Mouse (Mus musculus): Measurements from ENCODE around the gene Cadm4. TPM values are rescaled to one million over a fixed set of nuclear protein-coding genes. Genes with fewer than 3 reads are reported as not detected.
A peak's percentile ranks its signal among the peaks of the same experiment; 100 is the strongest.
"Not testable (repeated sequence)": the region's sequence is repeated elsewhere in the genome, so short reads cannot be mapped to it uniquely, and the experiment has no call there.

Gene Cadm4
- polyA plus RNA-seq, 1 experiment from 2014 or later, result 12.6 TPM

- Histone ChIP-seq H3K4me1 (replicated peaks; ENCODE audit: control insufficient read depth, insufficient read depth, low read length) (peaks cover 4% of the 10 kb centered on the region), H3K36me3 (ENCODE audit: control insufficient read depth, insufficient read depth, low read length) (no peaks in the 10 kb centered on the region; the same call in 1 of the 2 replicates), H3K9me3 (ENCODE audit: control insufficient read depth, low read length) (no peaks in the 10 kb centered on the region), H3K27ac (ENCODE audit: low read depth, low read length) (peak overlapping the region; percentile 100), H3K4me2 (replicated peaks; ENCODE audit: low read depth, low read length) (peak overlapping the region; percentile 83), H3K27me3 (ENCODE audit: control insufficient read depth, insufficient read depth, low read length) (no peaks in the 10 kb centered on the region), H3K9ac (ENCODE audit: low read depth, low read length) (peak overlapping the region; percentile 93), H3K4me3 (ENCODE audit: low read depth, low read length) (peak overlapping the region; percentile 67)
- peak; percentile 22 for ATAC-seq (ENCODE audit: low FRiP score)
- no peak for DNase-seq (ENCODE audit: low spot score)
- 3% methylated on average over 20 of the region's 20 CpGs for WGBS
These were observed 25.9 kb downstream of the Cadm4 start for GRCm38 (mm10) chr7:24507726-24508114.

DNA sequence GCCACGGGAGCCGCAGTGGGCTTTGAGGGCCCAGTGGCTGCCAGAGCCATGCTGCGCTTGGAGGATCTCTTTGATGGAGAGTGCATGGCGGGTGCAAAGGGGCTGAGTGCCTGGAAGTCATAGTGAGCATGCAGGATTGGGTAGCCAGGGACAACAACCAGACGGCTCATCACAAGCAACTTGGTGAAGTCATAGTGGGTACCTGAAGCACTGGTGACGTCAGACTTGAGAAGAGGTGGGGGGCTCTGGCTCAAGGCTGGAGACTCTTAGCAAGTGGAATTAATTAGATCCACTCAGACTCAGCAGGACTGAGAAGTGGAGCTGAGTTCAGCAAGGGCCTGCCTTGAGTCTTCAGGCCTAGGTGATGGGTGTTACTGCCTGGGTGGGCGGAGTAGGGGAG lies 30.5 kb downstream of the Cadm4 start, which contains the start of gene AC161166.1:
Gene AC161166.1, minus strand, starts transcription at position 101 of the 400 bp plus-strand sequence.
- no peaks in the 10 kb centered on the region; the same call in 1 of the 2 replicates for H3K36me3 ChIP-seq (ENCODE audit: control insufficient read depth, insufficient read depth, low read length)
- no peaks in the 10 kb centered on the region for H3K9me3 ChIP-seq (ENCODE audit: control insufficient read depth, low read length)
- no peak for ATAC-seq (ENCODE audit: low FRiP score)
- H3K4me2 ChIP-seq (replicated peaks; ENCODE audit: low read depth, low read length), result no peak within 1 kb of the TSS
- no peak within 1 kb of the TSS for H3K27ac ChIP-seq (ENCODE audit: low read depth, low read length)
- no peaks in the 10 kb centered on the region for H3K27me3 ChIP-seq (ENCODE audit: control insufficient read depth, insufficient read depth, low read length)
- H3K4me1 ChIP-seq (replicated peaks; ENCODE audit: control insufficient read depth, insufficient read depth, low read length), result no peaks in the 10 kb centered on the region
- DNase-seq (ENCODE audit: low spot score), result no peak
- no peak within 1 kb of the TSS for H3K9ac ChIP-seq (ENCODE audit: low read depth, low read length)
- H3K4me3 ChIP-seq (ENCODE audit: low read depth, low read length), result no peak within 1 kb of the TSS
- 90% methylated on average over 7 of the region's 7 CpGs for WGBS

- H3K9ac ChIP-seq (ENCODE audit: low read depth, low read length); H3K36me3 ChIP-seq (ENCODE audit: control insufficient read depth, insufficient read depth, low read length); H3K27me3 ChIP-seq (ENCODE audit: control insufficient read depth, insufficient read depth, low read length); H3K4me1 ChIP-seq (replicated peaks; ENCODE audit: control insufficient read depth, insufficient read depth, low read length); H3K4me2 ChIP-seq (replicated peaks; ENCODE audit: low read depth, low read length); H3K9me3 ChIP-seq (ENCODE audit: control insufficient read depth, low read length); H3K4me3 ChIP-seq (ENCODE audit: low read depth, low read length); ATAC-seq (ENCODE audit: low FRiP score); H3K27ac ChIP-seq (ENCODE audit: low read depth, low read length): not testable (repeated sequence)
- peak; percentile 45 for DNase-seq (ENCODE audit: low spot score)
- 65% methylated on average over 8 of the region's 8 CpGs for WGBS
These were observed 34.5 kb downstream of the Cadm4 start for GRCm38 (mm10) chr7:24516319-24516718.

DNA sequence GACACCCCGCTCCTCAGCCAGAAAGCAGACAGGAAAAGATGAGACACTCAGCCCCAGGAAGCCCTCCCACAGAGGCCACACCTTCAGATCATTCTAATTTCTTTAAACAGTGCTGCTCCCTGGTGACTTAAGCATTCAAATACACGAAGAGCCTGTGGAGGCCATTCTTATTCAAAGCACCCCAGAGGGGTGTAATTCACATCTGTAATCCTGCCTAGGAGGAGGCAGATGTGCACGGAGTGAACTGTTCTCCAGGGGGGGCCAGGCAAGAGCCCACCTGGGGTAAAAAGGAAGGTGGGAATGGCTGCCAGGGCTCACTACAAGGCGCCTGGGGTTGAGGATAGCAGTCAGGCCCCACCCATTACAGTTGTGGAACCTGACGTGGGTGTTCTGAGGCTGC lies 35.3 kb downstream of the Cadm4 start:
- Histone ChIP-seq H3K4me3 (ENCODE audit: low read depth, low read length) (no peak overlapping the region), H3K9ac (ENCODE audit: low read depth, low read length) (no peak overlapping the region), H3K9me3 (ENCODE audit: control insufficient read depth, low read length) (no peaks in the 10 kb centered on the region), H3K4me1 (replicated peaks; ENCODE audit: control insufficient read depth, insufficient read depth, low read length) (no peaks in the 10 kb centered on the region), H3K27me3 (ENCODE audit: control insufficient read depth, insufficient read depth, low read length) (no peaks in the 10 kb centered on the region), H3K4me2 (replicated peaks; ENCODE audit: low read depth, low read length) (no peak overlapping the region), H3K27ac (ENCODE audit: low read depth, low read length) (no peak overlapping the region), H3K36me3 (ENCODE audit: control insufficient read depth, insufficient read depth, low read length) (no peaks in the 10 kb centered on the region; the same call in 1 of the 2 replicates)
- DNase-seq (ENCODE audit: low spot score) (no peak), ATAC-seq (ENCODE audit: low FRiP score) (no peak)
- 31% methylated on average over 5 of the region's 5 CpGs for WGBS

GRCm38 (mm10) chr7:24517654-24518053 lies 35.8 kb downstream of the Cadm4 start:
- no peak for DNase-seq (ENCODE audit: low spot score)
- 61% methylated on average over 6 of the region's 6 CpGs for WGBS
- H3K4me1 ChIP-seq (replicated peaks; ENCODE audit: control insufficient read depth, insufficient read depth, low read length), result no peaks in the 10 kb centered on the region
- H3K27me3 ChIP-seq (ENCODE audit: control insufficient read depth, insufficient read depth, low read length), result no peaks in the 10 kb centered on the region
- H3K4me3 ChIP-seq (ENCODE audit: low read depth, low read length), result no peak overlapping the region
- H3K9me3 ChIP-seq (ENCODE audit: control insufficient read depth, low read length), result no peaks in the 10 kb centered on the region
- no peak overlapping the region for H3K4me2 ChIP-seq (replicated peaks; ENCODE audit: low read depth, low read length)
- ATAC-seq (ENCODE audit: low FRiP score), result no peak
- H3K27ac ChIP-seq (ENCODE audit: low read depth, low read length), result no peak overlapping the region
- no peak overlapping the region for H3K9ac ChIP-seq (ENCODE audit: low read depth, low read length)
- H3K36me3 ChIP-seq (ENCODE audit: control insufficient read depth, insufficient read depth, low read length), result no peaks in the 10 kb centered on the region

DNA sequence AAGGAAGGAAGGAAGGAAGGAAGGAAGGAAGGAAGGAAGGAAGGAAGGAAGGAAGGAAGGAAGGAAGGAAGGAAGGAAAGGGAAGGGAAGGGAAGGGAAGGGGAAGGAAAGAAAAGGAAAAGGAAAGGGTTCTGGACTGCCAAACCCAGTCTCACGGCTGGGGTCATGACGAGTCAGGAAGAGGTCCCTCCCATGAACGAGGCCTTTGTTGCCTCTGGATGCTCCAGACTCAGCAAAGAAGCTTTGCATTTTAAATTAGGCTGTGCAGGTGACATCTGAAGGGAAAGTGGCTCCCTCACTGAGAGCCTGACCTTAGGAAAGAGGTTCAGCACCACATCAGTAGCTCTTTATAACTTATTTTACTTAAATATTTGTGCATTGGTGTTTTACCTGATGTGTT lies 37.3 kb downstream of the Cadm4 start:
- H3K9ac ChIP-seq (ENCODE audit: low read depth, low read length), result no peak overlapping the region
- no peak overlapping the region for H3K4me2 ChIP-seq (replicated peaks; ENCODE audit: low read depth, low read length)
- WGBS, result 52% methylated on average over 3 of the region's 3 CpGs
- H3K9me3 ChIP-seq (ENCODE audit: control insufficient read depth, low read length), result no peaks in the 10 kb centered on the region
- no peaks in the 10 kb centered on the region for H3K27me3 ChIP-seq (ENCODE audit: control insufficient read depth, insufficient read depth, low read length)
- ATAC-seq (ENCODE audit: low FRiP score) (no peak), DNase-seq (ENCODE audit: low spot score) (no peak)
- H3K4me3 ChIP-seq (ENCODE audit: low read depth, low read length), result no peak overlapping the region
- H3K4me1 ChIP-seq (replicated peaks; ENCODE audit: control insufficient read depth, insufficient read depth, low read length), result no peaks in the 10 kb centered on the region
- no peak overlapping the region for H3K27ac ChIP-seq (ENCODE audit: low read depth, low read length)
- no peaks in the 10 kb centered on the region for H3K36me3 ChIP-seq (ENCODE audit: control insufficient read depth, insufficient read depth, low read length)

- H3K4me2 ChIP-seq (replicated peaks; ENCODE audit: low read depth, low read length); H3K9ac ChIP-seq (ENCODE audit: low read depth, low read length); ATAC-seq (ENCODE audit: low FRiP score); H3K9me3 ChIP-seq (ENCODE audit: control insufficient read depth, low read length); DNase-seq (ENCODE audit: low spot score); H3K36me3 ChIP-seq (ENCODE audit: control insufficient read depth, insufficient read depth, low read length); H3K27ac ChIP-seq (ENCODE audit: low read depth, low read length); H3K4me3 ChIP-seq (ENCODE audit: low read depth, low read length); H3K27me3 ChIP-seq (ENCODE audit: control insufficient read depth, insufficient read depth, low read length); H3K4me1 ChIP-seq (replicated peaks; ENCODE audit: control insufficient read depth, insufficient read depth, low read length): not testable (repeated sequence)
- 88% methylated on average over 10 of the region's 10 CpGs for WGBS
These were observed 38.2 kb downstream of the Cadm4 start for GRCm38 (mm10) chr7:24520054-24520453.

DNA sequence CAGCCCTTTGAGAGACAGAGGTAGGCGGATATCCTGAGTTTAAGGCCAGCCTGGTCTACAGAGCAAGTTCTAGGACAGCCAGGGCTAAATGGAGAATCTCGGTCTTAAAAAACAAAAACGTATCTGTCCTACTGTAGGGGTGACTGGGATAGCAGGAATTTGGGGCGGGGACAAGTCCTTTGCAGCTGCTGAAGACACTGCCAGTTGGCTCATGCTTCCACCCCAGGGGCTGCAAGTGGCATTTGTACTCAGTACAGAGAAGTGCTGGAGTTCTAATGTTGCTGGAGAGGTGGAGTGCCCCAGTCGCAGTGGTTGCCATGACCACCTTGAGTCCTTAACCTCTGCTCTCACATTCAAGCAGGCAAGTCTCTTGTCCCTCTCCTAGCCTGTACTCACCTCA lies 41.0 kb downstream of the Cadm4 start:
- H3K4me3 ChIP-seq (ENCODE audit: low read depth, low read length), result no peak overlapping the region
- ATAC-seq (ENCODE audit: low FRiP score) (no peak), DNase-seq (ENCODE audit: low spot score) (no peak)
- 65% methylated on average over 5 of the region's 5 CpGs for WGBS
- no peaks in the 10 kb centered on the region for H3K9me3 ChIP-seq (ENCODE audit: control insufficient read depth, low read length)
- no peak overlapping the region for H3K9ac ChIP-seq (ENCODE audit: low read depth, low read length)
- no peak overlapping the region for H3K27ac ChIP-seq (ENCODE audit: low read depth, low read length)
- no peaks in the 10 kb centered on the region for H3K36me3 ChIP-seq (ENCODE audit: control insufficient read depth, insufficient read depth, low read length)
- no peaks in the 10 kb centered on the region for H3K27me3 ChIP-seq (ENCODE audit: control insufficient read depth, insufficient read depth, low read length)
- H3K4me1 ChIP-seq (replicated peaks; ENCODE audit: control insufficient read depth, insufficient read depth, low read length), result no peaks in the 10 kb centered on the region
- no peak overlapping the region for H3K4me2 ChIP-seq (replicated peaks; ENCODE audit: low read depth, low read length)

DNA sequence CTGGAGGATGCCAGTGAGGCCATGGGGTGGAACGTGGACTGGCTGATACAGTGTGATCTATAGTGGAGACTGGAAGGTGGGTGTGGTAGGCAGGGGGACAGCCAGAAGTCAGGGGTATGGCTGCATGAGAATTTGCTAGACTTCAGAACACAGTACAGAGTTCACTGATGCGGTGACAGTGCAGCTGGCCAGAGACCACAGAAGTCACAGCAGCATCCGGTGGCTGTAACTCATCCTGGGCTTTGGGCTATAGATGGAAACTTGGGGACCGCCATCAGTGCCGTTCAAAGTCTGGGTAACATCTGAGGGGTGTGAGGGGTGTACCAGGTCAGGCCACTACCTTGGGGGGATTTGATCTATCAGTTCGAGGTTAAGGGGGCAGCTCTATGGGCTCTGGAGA lies 41.9 kb downstream of the Cadm4 start:
- ATAC-seq (ENCODE audit: low FRiP score), result no peak
- Histone ChIP-seq H3K4me2 (replicated peaks; ENCODE audit: low read depth, low read length) (no peak overlapping the region), H3K9me3 (ENCODE audit: control insufficient read depth, low read length) (no peaks in the 10 kb centered on the region), H3K4me3 (ENCODE audit: low read depth, low read length) (no peak overlapping the region), H3K4me1 (replicated peaks; ENCODE audit: control insufficient read depth, insufficient read depth, low read length) (no peaks in the 10 kb centered on the region), H3K27me3 (ENCODE audit: control insufficient read depth, insufficient read depth, low read length) (no peaks in the 10 kb centered on the region), H3K9ac (ENCODE audit: low read depth, low read length) (no peak overlapping the region), H3K36me3 (ENCODE audit: control insufficient read depth, insufficient read depth, low read length) (no peaks in the 10 kb centered on the region), H3K27ac (ENCODE audit: low read depth, low read length) (no peak overlapping the region)
- no peak for DNase-seq (ENCODE audit: low spot score)
- 84% methylated on average over 6 of the region's 6 CpGs for WGBS
